Mouse (Mus musculus) spleen, postnatal 14 days (tissue): ENCODE data around the gene Igf2bp3.

Experiments
- DNase-seq, 2 experiments: peaks; one replicate each; pipeline ENCODE4 v3.0.0; 2021 to 2022; ENCODE audit warnings: low spot score in 2 of 2

Gene Igf2bp3

DNA sequence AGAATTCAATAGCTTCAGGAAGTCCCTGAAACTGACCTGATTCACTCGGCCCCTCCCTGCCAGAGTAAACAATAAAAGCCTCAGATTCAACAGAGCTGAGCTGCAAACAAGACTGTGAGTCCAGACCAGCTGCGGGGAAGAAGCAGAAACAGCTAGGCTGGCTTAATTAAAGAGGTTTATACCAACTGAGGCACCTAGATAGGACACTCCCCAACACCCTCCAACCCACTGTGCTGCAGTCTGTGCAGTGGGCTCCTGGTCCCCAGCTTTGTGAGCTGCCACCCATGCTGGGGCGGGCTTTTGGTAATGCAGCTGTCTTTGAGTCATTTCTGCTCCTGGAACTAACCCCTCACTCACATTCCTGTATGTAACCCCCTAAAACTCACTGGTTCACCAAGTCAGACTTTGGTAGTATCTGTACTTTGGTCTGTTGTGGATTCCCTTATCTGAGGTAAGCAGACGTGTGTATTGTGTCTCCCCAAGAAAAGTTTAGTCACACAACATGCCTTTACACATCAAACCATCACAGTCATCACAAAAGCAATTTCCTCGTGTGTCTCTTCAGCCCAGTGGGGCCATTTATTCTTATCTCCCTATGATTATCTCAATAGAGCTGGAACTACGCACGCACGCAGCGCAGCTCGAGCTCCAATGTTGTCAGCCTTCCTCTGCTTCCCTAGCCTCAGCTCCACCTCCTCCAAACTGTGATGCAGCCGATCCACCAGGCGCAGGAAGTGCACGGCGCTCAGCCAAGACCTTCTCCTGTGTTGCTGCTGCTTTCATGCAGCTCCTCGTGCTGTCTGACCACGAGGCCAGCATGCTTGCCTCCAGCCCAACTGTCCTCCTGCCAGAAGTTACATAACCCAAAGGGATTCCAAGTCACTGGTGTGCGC is 76.4 kb downstream of the Igf2bp3 start:
- no peak for DNase-seq

- DNase-seq: no peak
Observed at GRCm38 (mm10) chr6:49136739-49137138, 78.0 kb downstream of the Igf2bp3 start.

GRCm38 (mm10) chr6:49132352-49133090 is 82.2 kb downstream of the Igf2bp3 start:
- DNase-seq: no peak

GRCm38 (mm10) chr6:49131855-49132254 is 82.9 kb downstream of the Igf2bp3 start:
- DNase-seq: no peak

- no peak for DNase-seq
Observed at GRCm38 (mm10) chr6:49130328-49130727, 84.4 kb downstream of the Igf2bp3 start.

DNA sequence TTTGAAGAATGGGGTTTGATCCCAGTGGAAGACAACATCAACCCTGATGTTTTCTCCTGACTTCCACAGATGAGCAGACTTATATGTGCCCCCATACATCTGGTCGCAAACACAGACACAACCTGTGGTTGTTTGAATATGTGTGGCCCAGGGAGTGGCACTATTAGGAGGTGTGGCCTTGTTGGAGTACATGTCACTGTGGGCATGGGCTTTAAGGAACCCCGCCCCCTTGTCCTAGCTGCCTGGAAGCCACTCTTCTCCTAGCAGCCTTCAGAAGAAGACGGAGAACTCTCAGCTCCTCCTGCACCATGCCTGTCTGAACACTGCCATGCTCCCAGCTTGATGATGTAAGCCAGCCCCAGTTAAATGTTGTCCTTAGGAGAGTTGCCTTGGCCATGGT is 94.4 kb downstream of the Igf2bp3 start:
- DNase-seq: no peak

GRCm38 (mm10) chr6:49119462-49120135 is 95.2 kb downstream of the Igf2bp3 start:
- no peak for DNase-seq

DNA sequence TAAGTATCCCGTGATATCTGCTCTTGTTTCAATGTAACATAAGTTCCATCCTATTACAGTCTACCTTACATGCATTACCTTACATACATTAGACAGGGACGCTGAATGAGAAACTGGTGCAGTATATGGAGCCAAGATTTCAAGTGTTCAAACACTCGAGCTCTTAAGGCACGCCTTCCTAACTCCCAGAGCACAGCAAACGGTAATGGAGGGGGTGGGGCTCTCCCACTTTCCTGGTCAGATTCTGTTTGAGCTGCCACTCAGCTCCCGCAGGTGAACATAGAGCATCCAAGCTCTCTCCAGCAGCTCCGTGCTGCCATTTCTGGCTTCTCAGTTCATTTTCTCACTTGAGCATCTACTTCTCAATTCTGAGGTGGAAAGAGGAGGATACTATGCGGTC is 96.3 kb downstream of the Igf2bp3 start:
- no peak for DNase-seq

DNA sequence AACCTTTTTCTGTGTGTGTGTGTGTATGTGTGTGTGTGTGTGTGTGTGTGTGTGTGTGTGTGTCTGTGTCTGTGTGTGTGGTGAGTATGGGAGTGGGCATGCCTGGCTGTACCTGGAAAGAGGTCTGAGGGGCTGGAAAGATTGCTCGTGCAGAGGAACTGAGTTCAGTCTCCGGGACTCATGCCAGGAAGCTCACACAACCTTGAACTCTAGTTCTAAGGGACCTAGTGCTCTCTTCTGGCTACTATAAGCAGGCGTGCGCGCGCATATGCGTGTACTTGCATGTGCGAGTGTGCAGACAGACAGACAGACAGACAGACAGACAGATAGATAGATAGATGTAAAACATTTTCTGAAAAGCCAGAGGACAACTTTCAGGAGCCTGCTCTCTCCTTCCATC is 98.5 kb downstream of the Igf2bp3 start:
- no peak for DNase-seq

DNA sequence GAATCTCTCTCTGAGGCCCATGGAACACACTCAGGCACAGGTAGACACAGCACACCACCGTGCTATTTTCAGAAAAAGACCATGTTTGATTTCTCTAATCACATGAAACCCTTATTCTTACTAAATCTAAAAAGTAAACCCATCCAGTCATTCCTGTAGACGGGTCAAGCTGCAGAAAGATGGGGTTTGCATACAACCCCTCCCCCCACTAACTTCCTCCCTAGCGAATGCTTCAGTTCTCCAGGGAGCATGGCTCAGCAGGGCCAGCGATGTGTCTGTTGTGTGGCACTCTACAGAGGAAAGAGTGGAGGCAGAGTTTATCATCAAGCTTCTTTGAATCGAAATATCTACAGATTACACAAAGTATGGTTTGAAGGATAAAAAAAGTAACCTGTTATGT is 99.2 kb downstream of the Igf2bp3 start:
- no peak for DNase-seq

DNA sequence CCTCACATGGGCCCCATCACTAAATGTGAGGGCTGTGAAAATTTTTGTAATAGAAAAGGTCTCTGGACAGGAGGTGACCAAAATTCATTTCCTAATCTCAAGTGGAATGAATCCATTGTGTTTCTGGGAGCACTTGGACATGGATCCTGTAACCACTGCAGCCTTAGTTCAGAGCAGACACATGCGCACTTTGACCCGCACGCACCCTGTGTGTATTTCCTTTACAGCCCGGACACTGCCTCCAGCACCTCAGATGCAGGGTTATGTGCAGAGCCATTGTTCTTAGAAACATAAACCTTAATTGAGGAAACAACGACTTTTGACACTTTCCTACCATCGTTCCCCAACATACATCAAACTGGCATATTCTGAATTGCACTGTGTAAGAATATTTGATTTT is 100.3 kb downstream of the Igf2bp3 start:
- no peak for DNase-seq

DNA sequence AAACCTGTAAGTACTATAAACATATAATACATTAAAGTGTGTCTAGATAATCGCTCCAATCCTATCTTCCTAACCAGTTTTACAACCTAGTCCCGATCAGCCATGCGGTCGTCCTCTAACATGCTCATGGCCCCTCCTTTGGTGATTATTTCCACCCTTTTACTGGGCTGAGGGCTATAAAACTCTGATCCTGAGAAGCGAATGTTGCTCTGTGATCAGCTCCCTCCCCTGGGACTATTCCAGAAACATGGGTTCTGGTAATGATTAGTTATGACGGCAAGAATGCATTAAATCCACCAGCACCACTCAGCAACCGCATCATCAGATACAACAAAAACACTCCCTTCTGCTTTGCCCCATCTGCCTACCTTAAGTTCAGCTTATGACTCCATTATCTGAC is 100.9 kb downstream of the Igf2bp3 start:
- DNase-seq: no peak

GRCm38 (mm10) chr6:49109196-49109595 is 105.6 kb downstream of the Igf2bp3 start:
- no peak for DNase-seq

GRCm38 (mm10) chr6:49106746-49107500 is 107.8 kb downstream of the Igf2bp3 start:
- no peak for DNase-seq

GRCm38 (mm10) chr6:49099086-49099485 is 115.7 kb downstream of the Igf2bp3 start:
- DNase-seq: no peak

DNA sequence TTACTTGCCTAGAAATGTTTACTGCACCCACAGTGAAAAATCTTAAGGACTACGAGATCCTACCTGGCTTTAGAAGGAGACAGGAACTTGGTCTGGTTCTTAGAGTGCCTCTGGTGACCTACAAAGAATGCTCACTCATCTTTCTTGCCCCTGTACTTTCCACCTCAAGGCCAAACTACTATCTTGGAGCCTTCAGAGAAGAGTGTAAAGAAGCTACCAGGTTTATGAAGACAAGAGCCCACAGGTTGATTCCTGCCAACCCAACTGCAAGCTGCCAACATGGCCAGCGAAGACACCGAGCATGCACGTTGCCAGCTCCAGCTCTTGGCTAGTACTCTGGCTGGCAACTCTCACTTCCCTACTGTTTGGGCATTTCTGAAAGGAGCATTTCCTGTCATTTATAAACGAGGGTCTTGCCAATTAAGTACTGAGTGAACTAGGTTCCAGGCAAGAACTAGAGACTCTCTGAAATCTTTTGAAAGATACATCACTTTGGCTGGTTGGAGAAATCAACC is 117.1 kb downstream of the Igf2bp3 start:
- no peak for DNase-seq

- DNase-seq: peak; percentile 21 to 50
Observed at GRCm38 (mm10) chr6:49096933-49097461, 117.8 kb downstream of the Igf2bp3 start.

GRCm38 (mm10) chr6:49096421-49096820 is 118.3 kb downstream of the Igf2bp3 start:
- no peak for DNase-seq

DNA sequence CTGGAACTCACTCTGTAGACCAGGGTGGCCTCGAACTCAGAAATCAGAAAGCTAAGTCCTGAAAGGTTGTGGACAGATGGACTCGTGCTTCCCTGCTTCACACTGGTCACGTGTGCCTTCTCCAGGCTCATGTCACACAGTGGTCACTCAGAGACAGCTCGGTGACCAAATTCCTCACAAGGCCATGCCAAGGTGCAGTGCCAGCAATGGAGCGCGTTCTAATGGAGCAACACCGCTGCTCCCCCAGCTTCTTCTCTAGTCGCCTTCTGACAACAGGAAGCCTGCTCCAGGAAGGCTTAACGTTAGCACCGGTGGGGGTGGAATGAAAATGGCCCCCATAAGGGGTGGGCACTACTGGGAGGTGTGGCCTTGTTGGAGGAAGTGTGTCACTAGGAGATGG is 119.8 kb downstream of the Igf2bp3 start:
- DNase-seq: no peak

GRCm38 (mm10) chr6:49083008-49083407 is 131.7 kb downstream of the Igf2bp3 start:
- DNase-seq: no peak

- DNase-seq: no peak
Observed at GRCm38 (mm10) chr6:49079313-49079712, 135.4 kb downstream of the Igf2bp3 start.
